Mouse (Mus musculus): ENCODE results near the gene Mms19. TPM values are rescaled to one million over a fixed set of nuclear protein-coding genes. Genes with fewer than 3 reads are reported as not detected.

The Mms19 gene
- polyA plus RNA-seq, 1 experiment from 2014 or later, result 34.8 TPM

DNA sequence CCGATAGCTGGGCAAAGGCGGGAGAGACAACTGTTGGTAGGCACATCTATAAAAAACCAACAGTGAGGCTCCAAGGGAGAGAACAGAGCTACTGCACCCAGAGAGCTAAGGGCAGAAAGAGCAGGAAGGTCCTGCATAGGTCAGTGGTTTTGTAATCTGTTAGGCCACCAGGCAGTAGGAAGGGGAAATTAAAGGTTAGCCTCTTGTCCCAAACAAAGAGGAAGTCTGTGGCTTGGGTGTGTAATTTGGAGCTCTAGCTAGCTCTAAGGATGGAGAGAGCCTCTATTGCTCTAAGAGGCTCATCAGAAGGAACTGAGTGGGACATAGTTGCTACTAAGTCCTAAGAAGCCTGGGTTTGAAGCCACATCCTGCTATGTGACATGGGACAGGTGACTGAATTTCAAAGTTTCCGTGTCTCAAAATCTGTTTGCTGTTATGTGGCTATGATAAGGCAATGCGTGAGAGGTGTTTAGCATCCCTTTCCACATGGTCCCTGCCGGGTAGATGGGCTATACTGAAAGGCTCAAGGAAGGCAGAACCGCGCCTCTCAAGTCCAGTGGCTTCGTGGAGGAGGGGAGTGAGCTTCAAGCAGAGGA is 80.4 kb downstream of the Mms19 start:
- H3K36me3 ChIP-seq, result no peaks in the 10 kb centered on the region
- 90% methylated on average over 8 of the region's 8 CpGs for WGBS

DNA sequence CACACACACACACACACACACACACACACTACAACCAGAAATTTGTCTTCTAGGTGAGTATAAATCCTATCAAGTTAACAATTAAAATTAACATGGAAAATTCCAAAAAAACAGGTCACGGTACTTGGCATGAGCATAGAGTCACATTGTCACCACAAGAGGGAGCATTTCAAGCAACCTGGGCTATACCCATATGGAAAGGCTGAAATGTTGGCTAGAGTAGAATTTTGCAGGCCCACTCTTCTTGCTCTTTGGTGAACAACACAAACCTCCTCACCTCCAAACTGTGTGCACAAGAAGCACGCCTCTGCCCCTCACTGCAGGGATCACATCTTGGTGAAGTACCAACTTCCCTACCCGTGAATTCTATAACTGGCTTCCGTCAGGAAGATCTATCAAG is 82.1 kb downstream of the Mms19 start:
- H3K27ac ChIP-seq (replicated peaks), result no peak overlapping the region
- H3K4me3 ChIP-seq, result no peak overlapping the region
- 54% methylated on average over 4 of the region's 4 CpGs for WGBS
- H3K36me3 ChIP-seq, result no peaks in the 10 kb centered on the region
- peaks cover 22% of the 10 kb centered on the region for H3K4me1 ChIP-seq
- DNase-seq (ENCODE audit: low spot score), result peak; percentile 27
- no peaks in the 10 kb centered on the region for H3K9me3 ChIP-seq (replicated peaks)
- H3K27me3 ChIP-seq (ENCODE audit: low read depth, poor library complexity, severe bottlenecking), result no peaks in the 10 kb centered on the region

More for the DNA sequence above, 80.4 kb downstream of the Mms19 start:
- Histone ChIP-seq H3K4me3 (no peak overlapping the region), H3K4me1 (peaks cover 10% of the 10 kb centered on the region), H3K27ac (replicated peaks) (no peak overlapping the region), H3K9me3 (replicated peaks) (no peaks in the 10 kb centered on the region), H3K27me3 (ENCODE audit: low read depth, poor library complexity, severe bottlenecking) (no peaks in the 10 kb centered on the region)
- no peak for DNase-seq (ENCODE audit: low spot score)

DNA sequence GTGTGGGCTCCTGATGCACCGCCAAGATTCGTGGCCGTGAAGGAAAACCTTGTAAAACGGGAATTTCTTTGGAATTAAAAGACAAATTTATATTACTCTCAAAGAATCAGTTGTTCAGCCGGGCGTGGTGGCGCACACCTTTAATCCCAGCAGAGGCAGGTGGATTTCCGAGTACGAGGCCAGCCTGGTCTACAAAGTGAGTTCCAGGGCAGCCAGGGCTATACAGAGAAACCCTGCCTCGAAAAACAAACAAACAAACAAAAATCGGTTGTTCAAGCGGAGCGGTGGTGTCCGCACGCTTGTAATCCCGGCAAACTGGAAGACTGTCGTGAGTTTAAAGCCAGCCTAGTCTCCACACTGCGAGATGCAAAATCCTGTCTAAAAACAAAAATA is 84.6 kb downstream of the Mms19 start:
- Histone ChIP-seq H3K27ac (replicated peaks) (peak overlapping the region; percentile 29; the same call in 1 of the 2 replicates), H3K9me3 (replicated peaks) (no peaks in the 10 kb centered on the region), H3K4me3 (peak overlapping the region; percentile 93), H3K4me1 (peaks cover 22% of the 10 kb centered on the region), H3K36me3 (peaks cover 15% of the 10 kb centered on the region), H3K27me3 (ENCODE audit: low read depth, poor library complexity, severe bottlenecking) (no peaks in the 10 kb centered on the region)
- DNase-seq (ENCODE audit: low spot score), result no peak
- 20% methylated on average over 18 of the region's 18 CpGs for WGBS

DNA sequence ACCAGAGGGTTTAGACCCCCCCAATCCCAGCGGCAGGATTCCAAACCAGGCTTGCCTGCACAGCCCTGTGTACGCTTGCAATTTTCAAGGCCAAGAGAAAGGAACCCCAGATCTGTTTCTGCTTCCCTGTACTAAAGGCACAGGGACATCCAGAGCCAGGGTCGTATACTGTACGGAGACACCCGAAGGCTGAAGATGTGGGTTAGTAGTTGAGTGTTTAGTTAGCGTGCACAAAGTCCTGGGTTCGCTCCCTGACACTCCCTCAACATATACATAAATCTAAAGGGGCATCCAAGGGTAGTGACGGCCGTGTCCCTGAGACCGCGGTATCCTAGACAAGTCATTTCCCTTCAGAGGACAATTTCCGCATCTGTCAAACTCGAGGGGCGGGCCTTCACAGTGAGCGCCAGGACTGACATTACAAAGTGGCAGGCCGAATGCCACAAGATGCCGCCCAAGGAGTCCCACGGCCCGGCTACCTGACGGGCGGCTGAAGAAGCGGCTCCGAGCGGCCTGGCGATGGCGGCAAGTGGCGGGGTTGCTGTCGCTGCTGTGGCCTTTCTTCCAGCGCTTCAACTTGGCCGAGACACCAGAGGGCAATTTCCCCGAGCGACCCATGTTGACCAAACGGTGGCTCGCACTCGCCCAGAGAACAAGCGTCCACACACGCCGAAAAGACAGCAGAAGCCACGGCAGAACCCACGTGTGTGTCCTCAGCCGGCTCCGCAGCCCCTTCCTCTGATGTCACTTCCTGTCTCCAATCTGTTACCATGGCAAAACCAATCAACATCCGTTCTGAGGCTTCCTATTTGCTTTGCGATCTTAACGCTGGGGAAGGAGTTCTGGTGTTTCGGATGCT is 85.3 kb downstream of the Mms19 start, which contains the start of gene Rrp12:
Rrp12 (minus strand) TSS at position 714 of the 859 bp plus-strand sequence.
- Histone ChIP-seq H3K4me3 (peak within 1 kb of the TSS; percentile 93), H3K36me3 (peaks cover 21% of the 10 kb centered on the region), H3K9me3 (replicated peaks) (no peaks in the 10 kb centered on the region), H3K27me3 (ENCODE audit: low read depth, poor library complexity, severe bottlenecking) (no peaks in the 10 kb centered on the region), H3K27ac (replicated peaks) (peak within 1 kb of the TSS; percentile 72), H3K4me1 (peaks cover 22% of the 10 kb centered on the region)
- DNase-seq (ENCODE audit: low spot score), result peak; percentile 82
- WGBS, result 1% methylated on average over 46 of the region's 46 CpGs

DNA sequence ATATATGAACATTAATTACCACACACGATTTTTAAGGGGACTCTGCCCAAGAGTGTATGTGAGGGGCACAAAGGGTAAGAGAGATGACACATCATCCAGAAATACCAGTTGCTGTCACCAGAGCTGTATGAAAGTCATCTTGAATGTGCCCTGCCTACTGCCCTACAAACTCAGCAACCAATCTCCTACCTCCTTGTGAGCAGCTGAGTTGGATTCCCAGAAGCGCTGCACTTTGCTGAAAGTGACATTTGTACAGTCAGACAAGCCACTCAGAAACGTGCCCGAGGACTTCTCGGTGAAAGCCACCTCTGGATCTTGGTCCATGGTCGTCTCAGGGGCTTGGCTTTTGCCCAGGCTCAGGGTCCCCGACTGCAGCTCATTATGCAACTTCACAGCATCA is 86.0 kb downstream of the Mms19 start:
- Histone ChIP-seq H3K27ac (replicated peaks) (no peak overlapping the region), H3K36me3 (peaks cover 28% of the 10 kb centered on the region), H3K4me1 (peaks cover 22% of the 10 kb centered on the region), H3K27me3 (ENCODE audit: low read depth, poor library complexity, severe bottlenecking) (no peaks in the 10 kb centered on the region), H3K9me3 (replicated peaks) (no peaks in the 10 kb centered on the region), H3K4me3 (peak overlapping the region; percentile 93)
- DNase-seq (ENCODE audit: low spot score), result no peak
- WGBS, result 56% methylated on average over 7 of the region's 7 CpGs

Other genes with a start within 250 kb of the Mms19 start
- gene Slit1, start 237.5 kb downstream of the Mms19 start, polyA plus RNA-seq (2016; fragmentation: Nextera tagmentation; extraction: Ambion mirVana), result 12.8 and 13.4 TPM in 2 replicates
- gene Arhgap19, start 179.1 kb downstream of the Mms19 start, polyA plus RNA-seq (2016; fragmentation: Nextera tagmentation; extraction: Ambion mirVana), result 38.1 and 39.5 TPM in 2 replicates
- gene Frat1, start 151.2 kb downstream of the Mms19 start, polyA plus RNA-seq (2016; fragmentation: Nextera tagmentation; extraction: Ambion mirVana), result 10.3 and 11.9 TPM in 2 replicates
- gene Frat2, start 133.0 kb downstream of the Mms19 start, polyA plus RNA-seq (2016; fragmentation: Nextera tagmentation; extraction: Ambion mirVana), result 5.4 and 6.5 TPM in 2 replicates
- 34.0 and 35.4 TPM in 2 replicates for gene Rrp12, start 85.0 kb downstream of the Mms19 start, polyA plus RNA-seq (2016; fragmentation: Nextera tagmentation; extraction: Ambion mirVana)
- 924 and 1,153 TPM in 2 replicates for gene Pgam1, start 69.2 kb downstream of the Mms19 start, polyA plus RNA-seq (2016; fragmentation: Nextera tagmentation; extraction: Ambion mirVana)
- gene Exosc1, start 47.7 kb downstream of the Mms19 start, polyA plus RNA-seq (2016; fragmentation: Nextera tagmentation; extraction: Ambion mirVana), result 82.1 and 96.4 TPM in 2 replicates
- 88.4 and 91.6 TPM in 2 replicates for gene Zdhhc16, start 47.7 kb downstream of the Mms19 start, polyA plus RNA-seq (2016; fragmentation: Nextera tagmentation; extraction: Ambion mirVana)
- 9.5 and 10.2 TPM in 2 replicates for gene Ubtd1, start 606 bp upstream of the Mms19 start, polyA plus RNA-seq (2016; fragmentation: Nextera tagmentation; extraction: Ambion mirVana)
- 0.17 and 0.29 TPM in 2 replicates for gene Ankrd2, start 54.8 kb upstream of the Mms19 start, polyA plus RNA-seq (2016; fragmentation: Nextera tagmentation; extraction: Ambion mirVana)
- gene Hoga1, start 64.5 kb upstream of the Mms19 start, polyA plus RNA-seq (2016; fragmentation: Nextera tagmentation; extraction: Ambion mirVana), result 1.1 and 1.8 TPM in 2 replicates
- 0.09 TPM in 1 of 2 replicates, not detected in the other for gene 4933411K16Rik, start 71.1 kb upstream of the Mms19 start, polyA plus RNA-seq (2016; fragmentation: Nextera tagmentation; extraction: Ambion mirVana)
- 51.9 and 70.7 TPM in 2 replicates for gene Morn4, start 105.2 kb upstream of the Mms19 start, polyA plus RNA-seq (2016; fragmentation: Nextera tagmentation; extraction: Ambion mirVana)
- gene Pi4k2a, start 109.3 kb upstream of the Mms19 start, polyA plus RNA-seq (2016; fragmentation: Nextera tagmentation; extraction: Ambion mirVana), result 23.3 and 26.7 TPM in 2 replicates
- gene Avpi1, start 147.9 kb upstream of the Mms19 start, polyA plus RNA-seq (2016; fragmentation: Nextera tagmentation; extraction: Ambion mirVana), result 15.7 and 17.7 TPM in 2 replicates
- gene Marveld1, start 166.2 kb upstream of the Mms19 start, polyA plus RNA-seq (2016; fragmentation: Nextera tagmentation; extraction: Ambion mirVana), result 3.2 and 3.6 TPM in 2 replicates
- 29.4 and 36.4 TPM in 2 replicates for gene Zfyve27, start 182.8 kb upstream of the Mms19 start, polyA plus RNA-seq (2016; fragmentation: Nextera tagmentation; extraction: Ambion mirVana)
- 0.06 TPM in 2 replicates for gene Sfrp5, start 221.1 kb upstream of the Mms19 start, polyA plus RNA-seq (2016; fragmentation: Nextera tagmentation; extraction: Ambion mirVana)

Data from midbrain, embryonic 10.5 days (tissue).